Mouse (Mus musculus) hindbrain, embryonic 13.5 days (tissue): ENCODE data around the gene Il13ra1. TPM values are rescaled to one million over a fixed set of nuclear protein-coding genes. Genes with fewer than 3 reads are reported as not detected.

Experiments
- ATAC-seq: fragments of 200-750 bp; cut with Nextera tagmentation; 2 replicates; pipeline ENCODE4 v1.8.0; 2017; ENCODE audit warnings: moderate TSS enrichment; ENCODE audit not compliant: low FRiP score
- H3K27ac ChIP-seq: fragments of 300-500 bp; sonication (generic); 2 replicates; pipeline ENCODE4 v1.5.1; 2015; ENCODE audit warnings: inconsistent platforms, mild to moderate bottlenecking, moderate library complexity
- H3K27me3 ChIP-seq: fragments of 300-500 bp; sonication (generic); 2 replicates; pipeline ENCODE4 v1.6.1; 2015; ENCODE audit warnings: mild to moderate bottlenecking, inconsistent platforms
- H3K36me3 ChIP-seq: fragments of 300-500 bp; sonication (generic); 2 replicates; pipeline ENCODE4 v1.6.1; 2015; ENCODE audit warnings: mild to moderate bottlenecking, inconsistent platforms
- H3K4me1 ChIP-seq: fragments of 300-500 bp; sonication (generic); replicated peaks from 2 replicates; pipeline ENCODE4 v1.6.1; 2015; ENCODE audit warnings: inconsistent platforms
- H3K4me2 ChIP-seq: fragments of 300-500 bp; sonication (generic); 2 replicates; pipeline ENCODE4 v1.6.1; 2015; ENCODE audit warnings: inconsistent platforms, mild to moderate bottlenecking, moderate library complexity
- H3K4me3 ChIP-seq: fragments of 300-500 bp; sonication (generic); 2 replicates; pipeline ENCODE4 v1.5.1; 2015; ENCODE audit warnings: mild to moderate bottlenecking, inconsistent platforms
- H3K9ac ChIP-seq: fragments of 300-500 bp; sonication (generic); 2 replicates; pipeline ENCODE4 v1.6.1; 2015; ENCODE audit warnings: mild to moderate bottlenecking, inconsistent platforms
- H3K9me3 ChIP-seq: fragments of 300-500 bp; sonication (generic); 2 replicates; pipeline ENCODE4 v1.6.1; 2016; ENCODE audit warnings: inconsistent platforms
- WGBS: fragments of 180-500 bp; shearing (Covaris S2); methylation state at CpG from one replicate; pipeline ENCODE4 v1.1.7; 2015; 5-methylcytosine and 5-hydroxymethylcytosine counted together
- polyA plus RNA-seq: library from polyadenylated mRNA; unstranded; fragments of >200 nt; fragmentation: Nextera tagmentation; extraction: Ambion mirVana; gene quantifications from 2 replicates; pipeline ENCODE4 v1.2.1, GENCODE M21; 2015

The Il13ra1 gene
- polyA plus RNA-seq: 4.7 and 6.0 TPM in 2 replicates

DNA sequence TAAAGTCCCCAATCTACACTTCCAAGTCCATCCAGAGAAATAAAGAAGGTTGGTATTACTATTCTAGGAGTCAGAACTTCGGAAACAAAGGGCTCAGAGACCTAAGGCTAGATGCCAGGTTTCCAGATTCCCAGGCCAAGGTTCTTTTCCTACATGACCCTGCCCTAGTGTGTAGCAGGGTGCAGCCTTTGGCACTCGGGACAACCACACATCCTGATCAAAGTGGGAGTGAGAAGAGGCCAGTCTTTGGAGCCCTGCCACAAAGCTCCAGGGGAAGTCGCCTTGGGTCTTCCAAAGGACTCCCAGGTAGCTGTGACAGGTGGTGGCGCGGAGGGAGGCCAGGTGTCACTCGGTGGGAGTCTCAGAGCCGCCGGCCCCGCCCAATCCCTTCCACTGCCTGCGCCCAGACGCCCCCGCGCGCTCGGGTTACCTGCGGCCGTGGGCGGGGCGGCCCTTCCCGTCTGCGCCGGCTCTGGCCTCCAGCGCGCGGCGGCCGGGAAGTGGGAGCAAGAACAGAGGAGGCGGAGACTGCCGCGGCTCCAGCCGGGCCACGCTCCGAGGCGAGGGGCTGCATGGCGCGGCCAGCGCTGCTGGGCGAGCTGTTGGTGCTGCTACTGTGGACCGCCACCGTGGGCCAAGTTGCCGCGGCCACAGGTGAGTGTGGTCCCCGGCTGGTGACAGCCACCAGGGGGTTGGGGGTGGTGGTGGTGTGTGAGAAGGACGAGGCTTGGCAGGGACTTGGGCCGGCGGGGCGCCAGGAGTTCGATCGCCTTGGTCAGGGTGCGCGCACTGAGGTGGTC lies at the start of gene Il13ra1:
Gene Il13ra1 (plus strand): TSS at position 489 of the 800 bp plus-strand sequence.
- peak; percentile 84 for ATAC-seq
- peak within 1 kb of the TSS; percentile 58 for H3K9ac ChIP-seq

DNA sequence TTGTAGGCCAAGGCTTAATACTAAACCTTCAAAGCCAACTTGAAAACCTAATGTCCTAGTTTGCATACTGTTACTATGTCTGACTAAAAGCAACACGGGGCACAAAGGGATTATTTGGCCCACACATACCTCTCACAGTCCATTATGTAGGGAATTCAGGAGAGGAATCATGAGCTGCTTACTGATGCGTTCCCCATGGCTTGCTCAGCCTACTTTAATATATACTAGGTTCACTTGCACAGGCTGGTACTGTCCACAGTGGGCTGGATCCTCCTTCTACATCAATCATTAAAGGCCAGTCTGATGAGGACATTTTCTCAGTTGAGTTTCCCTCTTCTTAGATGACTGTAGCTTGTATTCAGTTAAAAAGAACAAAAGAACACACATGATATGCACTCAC lies 37.9 kb upstream of the Il13ra1 start:
- H3K9me3 ChIP-seq: no peaks in the 10 kb centered on the region
- no peaks in the 10 kb centered on the region for H3K4me1 ChIP-seq
- H3K4me3 ChIP-seq: no peak overlapping the region
- H3K9ac ChIP-seq: no peak overlapping the region
- H3K27me3 ChIP-seq: no peaks in the 10 kb centered on the region
- ATAC-seq: no peak
- H3K36me3 ChIP-seq: no peaks in the 10 kb centered on the region
- WGBS: 66% methylated on average over 2 of the region's 2 CpGs
- H3K4me2 ChIP-seq: no peak overlapping the region
- H3K27ac ChIP-seq: no peak overlapping the region

More for the DNA sequence above, at the start of gene Il13ra1:
- Histone ChIP-seq H3K4me2 (peak within 1 kb of the TSS; percentile 70), H3K27me3 (no peaks in the 10 kb centered on the region), H3K27ac (no peak within 1 kb of the TSS), H3K9me3 (no peaks in the 10 kb centered on the region), H3K36me3 (no peaks in the 10 kb centered on the region), H3K4me3 (peak within 1 kb of the TSS; percentile 47), H3K4me1 (no peaks in the 10 kb centered on the region)
- WGBS: 17% methylated on average over 47 of the region's 51 CpGs

DNA sequence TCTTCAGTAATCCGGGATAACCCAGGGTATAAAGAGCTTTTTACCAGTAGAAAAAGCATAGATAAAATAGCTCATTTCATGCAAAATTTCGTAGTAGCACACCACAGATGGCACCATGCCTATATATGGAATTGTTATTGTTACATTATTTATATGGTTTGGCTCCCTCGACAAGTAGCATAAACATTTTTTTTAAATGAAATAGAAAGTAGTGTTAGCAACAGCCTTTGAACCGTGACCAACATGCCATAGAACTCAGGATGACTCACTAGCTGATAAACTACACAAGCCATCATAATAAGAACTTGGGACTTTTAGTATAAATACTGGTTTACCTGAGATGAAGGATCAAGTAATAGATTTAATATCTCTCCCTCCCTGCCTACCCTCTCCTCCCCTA lies 34.7 kb upstream of the Il13ra1 start:
- ATAC-seq: no peak
- Histone ChIP-seq H3K4me1 (no peaks in the 10 kb centered on the region), H3K9ac (no peak overlapping the region), H3K4me3 (no peak overlapping the region), H3K27me3 (no peaks in the 10 kb centered on the region), H3K9me3 (no peaks in the 10 kb centered on the region), H3K36me3 (no peaks in the 10 kb centered on the region), H3K27ac (no peak overlapping the region), H3K4me2 (no peak overlapping the region)
- WGBS: 85% methylated on average over 4 of the region's 4 CpGs

DNA sequence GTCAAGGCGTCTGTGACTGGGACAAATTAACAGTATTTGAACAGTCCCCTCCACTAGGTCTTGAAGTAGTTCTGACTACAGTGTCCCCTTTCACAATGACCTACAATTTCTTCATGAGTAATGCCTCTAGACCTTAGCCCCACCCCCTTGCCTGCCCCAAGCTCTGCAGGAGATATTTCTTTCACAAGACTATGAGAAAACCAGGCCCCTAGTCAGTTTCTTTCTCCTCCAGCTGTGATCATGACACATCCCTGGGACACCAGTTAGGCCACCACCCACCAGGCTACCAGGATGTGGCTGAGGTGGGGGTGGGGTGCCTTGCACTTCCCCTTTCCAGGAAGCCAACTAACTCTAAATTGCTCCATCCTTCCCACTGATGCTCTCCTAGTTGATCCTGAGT lies 29.0 kb upstream of the Il13ra1 start:
- H3K4me3 ChIP-seq: no peak overlapping the region
- H3K9ac ChIP-seq: no peak overlapping the region
- no peak for ATAC-seq
- WGBS: 62% methylated on average over 1 of the region's 1 CpGs
- no peaks in the 10 kb centered on the region for H3K4me1 ChIP-seq
- no peaks in the 10 kb centered on the region for H3K27me3 ChIP-seq
- no peaks in the 10 kb centered on the region for H3K36me3 ChIP-seq
- H3K4me2 ChIP-seq: no peak overlapping the region
- H3K9me3 ChIP-seq: no peaks in the 10 kb centered on the region
- H3K27ac ChIP-seq: no peak overlapping the region

DNA sequence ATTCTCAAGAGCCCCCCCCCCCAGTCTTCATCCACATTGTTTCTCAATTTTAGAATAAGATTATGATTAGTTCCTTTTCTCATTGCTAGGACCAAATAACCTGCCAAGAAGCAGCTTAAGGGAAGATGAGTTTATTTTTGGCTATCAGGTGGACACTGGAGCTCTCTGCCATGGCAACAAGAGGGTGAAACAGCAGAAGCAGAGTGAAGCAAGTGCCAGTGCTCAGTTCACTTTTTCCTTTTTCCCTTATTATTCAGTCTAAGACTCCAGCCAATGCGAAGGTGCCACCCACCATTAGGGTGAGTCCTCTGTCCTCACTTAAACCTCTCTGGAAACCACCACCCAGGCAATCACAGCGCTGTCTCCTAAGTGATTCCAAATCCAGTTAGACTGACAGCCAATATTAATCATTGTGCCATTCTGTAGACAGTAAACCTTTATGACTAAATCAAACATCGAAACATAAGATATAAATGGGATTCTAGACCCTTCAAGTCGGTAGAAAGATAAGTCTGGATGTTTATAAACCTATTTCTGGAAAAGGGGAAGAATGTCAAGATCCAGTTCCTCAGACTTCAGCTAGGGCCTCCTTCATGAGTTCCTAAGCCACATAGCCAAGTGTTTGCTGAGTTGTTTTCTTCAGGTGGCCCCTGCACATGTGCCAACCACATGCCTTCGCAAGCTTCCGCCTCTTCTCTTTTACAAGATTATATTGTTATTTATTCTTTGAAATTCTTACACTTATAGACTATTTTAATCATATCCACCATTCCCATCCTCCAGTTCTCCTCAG lies 23.2 kb upstream of the Il13ra1 start:
- no peak overlapping the region for H3K9ac ChIP-seq
- H3K27me3 ChIP-seq: no peaks in the 10 kb centered on the region
- H3K4me1 ChIP-seq: no peaks in the 10 kb centered on the region
- H3K9me3 ChIP-seq: no peaks in the 10 kb centered on the region
- H3K4me2 ChIP-seq: no peak overlapping the region
- no peaks in the 10 kb centered on the region for H3K36me3 ChIP-seq
- 90% methylated on average over 6 of the region's 6 CpGs for WGBS
- no peak for ATAC-seq
- no peak overlapping the region for H3K27ac ChIP-seq
- H3K4me3 ChIP-seq: no peak overlapping the region

DNA sequence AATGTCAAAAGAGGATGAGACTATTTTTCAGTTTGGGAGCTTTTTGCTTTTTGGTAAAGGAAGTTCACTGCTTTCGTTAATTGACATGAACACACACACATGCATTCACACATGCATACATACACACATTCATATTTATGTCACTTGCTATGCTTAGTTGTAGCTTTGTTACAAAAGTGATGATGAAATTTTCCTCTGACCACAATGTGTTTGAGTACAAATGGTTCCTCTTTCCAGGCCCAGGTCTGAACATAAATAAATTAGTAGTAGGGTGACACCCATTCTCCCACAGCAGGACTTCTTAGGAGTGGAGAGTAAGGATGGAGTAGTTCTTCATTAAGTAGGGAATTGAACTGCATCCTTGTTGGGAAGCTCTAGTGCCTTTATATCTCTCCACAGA lies 11.0 kb upstream of the Il13ra1 start:
- Histone ChIP-seq H3K9ac (no peak overlapping the region), H3K27me3 (no peaks in the 10 kb centered on the region), H3K9me3 (no peaks in the 10 kb centered on the region), H3K27ac (no peak overlapping the region), H3K36me3 (no peaks in the 10 kb centered on the region), H3K4me1 (no peaks in the 10 kb centered on the region), H3K4me2 (no peak overlapping the region), H3K4me3 (no peak overlapping the region)
- ATAC-seq: no peak
- 89% methylated on average over 1 of the region's 1 CpGs for WGBS

DNA sequence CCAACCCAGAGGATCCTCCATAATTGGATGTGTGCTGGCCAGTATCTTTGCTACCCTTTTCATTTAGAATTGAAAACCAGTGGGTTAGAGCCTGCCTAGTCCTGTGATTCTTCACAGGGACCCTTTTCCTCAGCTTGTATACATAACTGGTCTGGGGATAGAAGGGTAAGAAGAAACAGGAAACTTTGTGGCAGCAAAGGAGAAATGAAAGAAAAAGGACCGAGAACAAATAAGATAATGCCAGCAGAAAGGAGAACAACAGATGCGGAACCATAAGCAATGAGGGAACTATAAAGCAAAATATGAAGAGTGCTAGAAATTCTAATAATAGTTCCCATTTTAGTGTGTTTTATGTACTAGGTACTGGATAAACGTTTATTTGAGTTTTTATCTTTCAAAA lies 10.6 kb upstream of the Il13ra1 start:
- H3K27me3 ChIP-seq: no peaks in the 10 kb centered on the region

DNA sequence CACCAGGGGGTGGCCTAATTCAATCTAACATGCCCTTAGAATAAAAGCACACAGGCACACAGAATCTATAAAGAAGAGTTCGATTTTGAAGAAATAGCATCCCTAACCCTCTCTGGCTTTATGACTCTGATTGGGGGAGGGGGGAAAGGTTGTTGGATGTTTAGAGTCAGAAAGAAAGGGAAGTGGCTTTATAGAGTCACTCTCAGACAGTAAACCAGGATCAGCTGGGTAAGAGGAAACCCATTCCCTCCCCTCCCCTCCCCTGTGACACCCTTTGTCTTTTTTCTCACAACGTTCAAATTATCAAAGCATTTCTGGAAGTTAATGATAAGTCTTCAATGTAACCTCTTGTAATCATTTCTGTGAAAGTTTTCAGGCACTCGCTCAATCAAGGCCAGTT lies 3.3 kb upstream of the Il13ra1 start:
- Histone ChIP-seq H3K9me3 (no peaks in the 10 kb centered on the region), H3K36me3 (no peaks in the 10 kb centered on the region), H3K4me3 (no peak overlapping the region), H3K27me3 (no peaks in the 10 kb centered on the region), H3K4me2 (no peak overlapping the region), H3K9ac (no peak overlapping the region), H3K27ac (no peak overlapping the region), H3K4me1 (no peaks in the 10 kb centered on the region)
- WGBS: 44% methylated on average over 3 of the region's 3 CpGs
- no peak for ATAC-seq

More for the DNA sequence above, 10.6 kb upstream of the Il13ra1 start:
- Histone ChIP-seq H3K9me3 (no peaks in the 10 kb centered on the region), H3K36me3 (no peaks in the 10 kb centered on the region), H3K4me1 (no peaks in the 10 kb centered on the region), H3K27ac (no peak overlapping the region), H3K4me2 (no peak overlapping the region), H3K4me3 (no peak overlapping the region), H3K9ac (no peak overlapping the region)
- WGBS: 76% methylated on average over 3 of the region's 3 CpGs
- no peak for ATAC-seq

DNA sequence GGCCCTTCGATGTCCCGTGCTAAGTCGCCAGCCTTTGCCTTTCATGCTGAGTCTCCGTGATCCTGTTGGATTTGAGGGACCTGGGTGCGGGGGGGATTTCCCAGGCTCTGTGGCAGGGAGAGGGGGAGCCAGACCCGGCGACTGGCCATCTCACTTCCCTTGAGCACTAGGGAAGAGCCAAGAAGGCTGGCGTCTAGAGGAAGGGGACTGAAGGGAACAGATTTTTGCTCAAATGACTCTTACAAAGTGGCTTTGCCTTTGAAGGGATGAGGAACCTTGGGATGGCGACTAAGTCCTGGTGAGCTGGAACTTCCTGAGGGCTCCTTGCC lies 476 bp downstream of the Il13ra1 start:
- no peaks in the 10 kb centered on the region for H3K36me3 ChIP-seq
- WGBS: 8% methylated on average over 6 of the region's 9 CpGs
- H3K9ac ChIP-seq: peak overlapping the region; percentile 58
- peak overlapping the region; percentile 70 for H3K4me2 ChIP-seq
- no peak overlapping the region for H3K27ac ChIP-seq
- peak overlapping the region; percentile 47 for H3K4me3 ChIP-seq
- H3K4me1 ChIP-seq: no peaks in the 10 kb centered on the region
- peak; percentile 46; the same call in 1 of the 2 replicates for ATAC-seq
- H3K27me3 ChIP-seq: no peaks in the 10 kb centered on the region
- H3K9me3 ChIP-seq: no peaks in the 10 kb centered on the region

DNA sequence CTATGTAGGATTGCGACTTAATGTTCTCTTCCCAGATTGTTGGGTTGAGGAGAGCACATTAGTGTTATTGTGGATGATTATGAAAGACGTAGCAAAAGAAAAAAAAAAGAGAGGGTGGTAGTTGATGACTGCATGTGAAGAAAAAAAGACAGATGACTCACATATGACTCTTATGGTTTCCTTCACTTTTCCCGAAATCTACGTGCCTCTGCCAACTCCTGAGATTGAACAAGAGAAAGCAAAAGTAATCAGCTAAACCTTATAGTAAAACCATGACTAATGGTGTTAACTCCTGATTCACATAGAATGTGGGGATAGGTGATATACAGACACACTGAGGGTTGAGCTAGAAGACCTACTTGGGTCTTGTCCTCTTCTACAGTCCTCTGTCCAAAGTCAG lies 3.3 kb downstream of the Il13ra1 start:
- H3K4me3 ChIP-seq: no peak overlapping the region
- no peaks in the 10 kb centered on the region for H3K4me1 ChIP-seq
- ATAC-seq: no peak
- no peak overlapping the region for H3K27ac ChIP-seq
- H3K36me3 ChIP-seq: no peaks in the 10 kb centered on the region
- 90% methylated on average over 4 of the region's 4 CpGs for WGBS
- H3K9me3 ChIP-seq: no peaks in the 10 kb centered on the region
- H3K27me3 ChIP-seq: no peaks in the 10 kb centered on the region
- H3K4me2 ChIP-seq: no peak overlapping the region
- H3K9ac ChIP-seq: no peak overlapping the region

DNA sequence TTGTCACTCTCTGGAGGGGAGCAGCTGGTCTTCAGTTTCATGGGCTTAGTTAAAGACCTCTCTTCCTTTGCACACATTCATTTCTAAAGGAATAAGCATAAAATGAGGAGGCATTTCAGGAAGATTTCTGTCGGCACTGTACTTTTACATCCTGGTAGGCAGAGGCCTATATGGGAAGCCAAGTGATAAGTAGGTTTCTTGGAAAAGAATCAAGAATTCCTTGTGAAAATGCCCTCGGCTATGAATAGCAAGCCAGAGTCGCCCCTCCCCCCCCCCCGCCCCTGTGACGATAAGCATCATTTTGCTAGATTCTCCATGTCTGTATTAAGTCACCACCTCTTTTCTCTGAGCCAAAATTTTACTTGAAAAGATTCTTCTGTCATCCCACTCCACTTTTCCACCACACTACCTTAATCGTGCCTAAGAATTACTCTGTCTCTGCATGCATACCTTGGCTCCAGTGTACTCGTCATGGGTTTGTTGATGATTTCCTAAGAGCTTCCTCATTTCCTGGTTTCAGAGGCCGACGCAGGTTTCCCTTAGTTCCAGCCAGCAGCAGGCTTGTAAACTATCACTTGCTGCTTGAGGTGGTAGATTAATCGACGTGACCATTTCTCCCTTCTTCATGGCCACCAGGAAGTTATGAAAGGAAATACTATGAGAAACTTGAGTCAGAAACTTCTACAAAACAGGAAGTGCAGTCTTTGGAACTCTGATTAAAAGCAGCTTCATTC lies 17.3 kb downstream of the Il13ra1 start:
- H3K4me2 ChIP-seq: no peak overlapping the region
- no peaks in the 10 kb centered on the region for H3K27me3 ChIP-seq
- H3K9me3 ChIP-seq: no peaks in the 10 kb centered on the region
- H3K27ac ChIP-seq: no peak overlapping the region
- ATAC-seq: no peak
- H3K9ac ChIP-seq: no peak overlapping the region
- H3K4me1 ChIP-seq: no peaks in the 10 kb centered on the region
- 83% methylated on average over 11 of the region's 11 CpGs for WGBS
- H3K4me3 ChIP-seq: no peak overlapping the region
- H3K36me3 ChIP-seq: no peaks in the 10 kb centered on the region

DNA sequence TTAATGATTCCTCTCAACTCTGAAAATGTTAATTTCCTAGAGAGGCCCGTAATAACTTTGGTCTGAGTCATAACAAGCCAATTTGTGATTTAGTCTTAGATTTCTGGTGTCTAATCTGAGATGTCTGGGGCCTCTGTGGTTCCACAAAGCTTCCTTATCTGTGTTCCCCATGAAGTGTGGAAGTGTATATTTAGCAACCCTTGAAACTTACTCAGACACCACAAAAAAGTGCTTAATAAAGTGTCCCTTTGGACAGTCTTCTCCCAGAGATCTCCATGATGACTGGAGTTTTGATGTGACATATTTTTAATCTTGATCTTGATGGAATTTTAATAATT lies 17.8 kb downstream of the Il13ra1 start:
- no peak overlapping the region for H3K4me3 ChIP-seq
- no peak overlapping the region for H3K4me2 ChIP-seq
- no peaks in the 10 kb centered on the region for H3K36me3 ChIP-seq
- no peaks in the 10 kb centered on the region for H3K27me3 ChIP-seq
- WGBS: 81% methylated on average over 1 of the region's 1 CpGs
- no peaks in the 10 kb centered on the region for H3K4me1 ChIP-seq
- no peak overlapping the region for H3K27ac ChIP-seq
- no peak for ATAC-seq
- H3K9ac ChIP-seq: no peak overlapping the region
- H3K9me3 ChIP-seq: no peaks in the 10 kb centered on the region
